Mouse (Mus musculus) left cerebral cortex, adult 2 months (tissue): ENCODE measurements around the gene Trmt10a. TPM values are rescaled to one million over a fixed set of nuclear protein-coding genes. Genes with fewer than 3 reads are reported as not detected.

Experiments
- DNase-seq, 2 experiments: peaks; one replicate each; pipeline ENCODE4 v3.0.0; 2021 to 2022; ENCODE audit warnings: low spot score in 2 of 2, mixed read lengths in 1 of 2; ENCODE audit errors: extremely low spot score in 1 of 2
- H3K27ac ChIP-seq: fragments of 200-600 bp; 2 replicates; pipeline ENCODE4 v1.8.1; 2022
- H3K4me3 ChIP-seq: fragments of 200-600 bp; 2 replicates; pipeline ENCODE4 v1.8.1; 2022
- CTCF ChIP-seq: fragments of 200-600 bp; IDR thresholded peaks from 2 replicates; pipeline ENCODE4 v1.8.1; 2022; ENCODE audit warnings: antibody characterized with exemption, mild to moderate bottlenecking, moderate library complexity
- intact Hi-C: fragments of 180-260 bp; cut with DNase I; formaldehyde crosslinking; loops from one replicate; pipeline ENCODE4 v1.15.1; 2025
- total RNA-seq, 2 experiments: library from RNA; stranded (reverse); gene quantifications; 2 replicates each; pipeline ENCODE4 v1.2.3; 2021

Gene Trmt10a
- total RNA-seq, 2 experiments from 2014 or later = 5.8 to 6.2 TPM

DNA sequence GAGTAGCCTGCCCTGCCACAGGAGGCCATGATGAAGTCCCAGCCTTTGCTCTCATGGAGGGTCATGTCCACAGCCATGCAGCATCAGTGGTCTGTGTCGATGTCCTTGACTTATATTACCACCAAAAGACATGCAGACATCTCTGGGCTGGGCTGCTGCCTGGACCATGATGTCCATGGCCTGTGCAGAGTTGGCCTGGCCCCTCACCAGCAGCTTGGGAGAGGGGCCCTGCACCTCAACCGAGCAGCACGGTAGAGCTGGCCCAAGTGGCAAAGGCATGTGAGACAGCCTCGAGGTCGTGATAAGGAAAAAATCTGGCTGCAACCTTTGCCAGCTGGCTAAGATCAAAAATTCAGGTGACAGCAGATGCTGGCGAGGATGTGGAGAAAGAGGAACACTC is 3.6 kb upstream of the Trmt10a start:
- no peak overlapping the region for H3K27ac ChIP-seq
- TF ChIP-seq CTCF = no peak
- intact Hi-C loops = no loop called here
- H3K4me3 ChIP-seq = no peak overlapping the region
- no peak for DNase-seq

DNA sequence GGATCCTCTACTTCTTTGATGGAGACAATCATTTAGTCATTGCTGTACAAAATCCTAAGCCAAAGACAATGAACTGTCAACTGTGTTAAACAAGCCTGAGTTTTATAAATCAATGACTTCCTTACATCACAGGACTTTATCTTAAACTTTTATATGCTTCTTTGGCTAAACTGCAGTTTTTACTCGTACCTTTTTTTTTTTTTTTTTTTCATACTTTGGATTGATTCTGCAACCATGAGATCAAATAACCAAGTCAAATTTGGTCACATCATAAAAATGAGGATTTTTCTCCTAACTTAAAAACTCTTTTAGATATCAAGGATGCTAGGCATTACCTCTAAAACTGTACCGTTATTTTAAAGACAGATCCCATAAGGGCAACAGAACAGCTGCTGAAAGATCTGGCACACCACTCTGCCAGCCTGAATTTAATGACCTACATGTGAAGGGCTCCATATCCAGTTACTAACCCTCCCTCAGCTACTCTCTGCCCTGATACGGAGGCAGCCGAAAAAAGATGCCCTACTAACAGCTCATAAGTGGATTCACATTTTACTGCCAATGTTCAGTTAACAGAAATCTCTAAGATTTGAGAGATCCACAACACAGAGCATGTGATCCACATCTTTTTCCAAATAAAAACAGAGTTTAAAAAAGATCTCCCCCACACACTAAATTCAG is 1.1 kb upstream of the Trmt10a start:
- peak overlapping the region; percentile 99 for H3K27ac ChIP-seq
- peak overlapping the region; percentile 65 for H3K4me3 ChIP-seq
- intact Hi-C loops = loop anchor here (2.0 kb wide), 1 partner anchor 223 kb away; the partner anchor contains the start of gene Lamtor3
- DNase-seq = no peak
- no peak for TF ChIP-seq CTCF

DNA sequence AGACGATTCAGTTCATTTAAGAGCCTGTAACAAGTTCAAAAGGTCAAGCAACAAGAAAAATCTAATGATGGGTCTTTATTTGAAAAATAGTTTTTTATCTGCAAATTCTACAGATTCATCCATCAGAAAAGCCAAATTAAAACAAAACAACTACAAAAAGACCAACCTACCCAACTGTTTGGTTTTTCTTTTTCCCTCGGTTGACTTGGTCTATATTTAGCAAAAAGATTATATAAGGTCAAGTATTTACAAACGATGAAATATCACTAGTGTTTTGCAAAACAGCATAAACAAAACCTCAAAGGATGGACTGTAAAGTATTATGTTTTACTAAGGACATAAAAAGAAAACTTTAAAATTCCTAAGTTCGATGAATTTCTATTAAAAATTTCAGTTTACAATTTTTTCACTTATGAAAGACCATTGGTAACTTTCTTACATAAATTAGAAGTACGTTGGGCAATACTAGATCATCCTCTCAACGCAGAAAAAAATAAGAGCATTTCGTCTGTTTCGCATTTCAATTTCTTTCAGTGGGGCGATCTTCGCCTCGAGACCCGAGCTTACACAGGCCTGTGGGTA is 424 bp upstream of the Trmt10a start:
- Histone ChIP-seq H3K27ac (peak overlapping the region; percentile 99), H3K4me3 (peak overlapping the region; percentile 65)
- no peak for TF ChIP-seq CTCF
- intact Hi-C loops = loop anchor here (1.0 to 2.0 kb wide), 2 partner anchors 78 to 224 kb away; partner anchors contain the start of genes 1110002E22Rik and Lamtor3
- no peak for DNase-seq

DNA sequence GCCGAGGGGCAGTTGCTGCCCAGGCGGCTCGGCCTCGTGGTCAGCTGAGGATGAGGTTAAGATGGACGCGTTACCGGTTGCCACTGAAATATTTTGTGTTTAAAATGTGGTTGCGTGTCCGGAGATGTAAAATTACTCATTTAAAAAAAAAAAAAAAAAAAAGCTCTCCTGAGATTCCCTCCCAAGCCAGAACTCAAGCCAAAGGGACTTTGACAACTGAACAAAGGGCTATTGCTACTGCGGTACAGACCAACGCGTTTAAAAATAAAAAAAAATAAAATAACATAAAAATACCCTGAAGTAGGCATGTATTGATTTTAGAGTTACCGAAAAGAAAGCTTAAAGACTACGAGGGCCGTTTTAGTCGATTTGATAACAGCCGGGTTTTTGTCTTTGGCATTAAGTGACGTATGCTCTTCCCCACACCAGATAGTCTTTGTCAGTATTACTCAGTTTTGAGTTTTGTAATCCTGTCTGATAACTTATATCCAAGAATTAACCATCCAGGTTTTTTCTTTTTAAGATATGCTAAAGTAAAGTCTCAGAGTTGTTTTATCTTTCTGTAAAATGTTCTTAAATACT is 903 bp downstream of the Trmt10a start:
- no peak for TF ChIP-seq CTCF

DNA sequence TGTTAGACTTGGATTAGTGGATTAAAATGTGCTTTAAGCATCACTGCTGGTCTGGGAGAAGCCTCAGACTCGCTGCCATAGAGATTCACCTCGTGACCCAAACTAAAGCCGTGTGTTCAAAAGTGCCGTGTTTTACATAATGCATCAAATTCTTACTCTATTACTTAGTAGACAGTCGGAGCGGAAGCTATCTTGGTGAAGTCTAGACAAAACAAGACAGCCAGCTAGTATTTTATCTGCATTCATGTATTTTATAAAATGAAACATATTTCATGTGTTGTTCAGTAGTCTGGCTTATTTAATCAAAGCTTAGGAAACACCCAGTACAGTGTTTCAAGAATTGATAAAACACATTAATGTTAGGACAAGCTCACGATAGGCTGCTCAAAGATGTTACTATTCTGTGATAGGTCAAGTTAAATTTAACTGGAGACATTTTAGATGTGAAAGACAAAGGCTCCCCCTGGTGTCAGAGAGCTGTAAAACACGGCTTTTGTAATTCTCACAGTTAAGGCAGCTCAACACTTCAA is 1.5 kb downstream of the Trmt10a start, which contains the start of gene Mttp:
TSS of gene Mttp (minus strand) at position 327 of the 530 bp plus-strand sequence.
- Histone ChIP-seq H3K27ac (peak within 1 kb of the TSS; percentile 99), H3K4me3 (peak within 1 kb of the TSS; percentile 65)
- peak; percentile 76 to 80 for DNase-seq
- intact Hi-C loops = loop anchor here (1.0 to 5.0 kb wide), 4 partner anchors 153 to 366 kb away; partner anchors contain the start of gene Dnajb14
- peak; percentile 92 for TF ChIP-seq CTCF

More for the DNA sequence above, 903 bp downstream of the Trmt10a start:
- Histone ChIP-seq H3K4me3 (peak overlapping the region; percentile 65), H3K27ac (peak overlapping the region; percentile 99)
- intact Hi-C loops = loop anchor here (1.0 to 2.0 kb wide), 3 partner anchors 153 to 365 kb away; partner anchors contain the start of gene Dnajb14
- no peak for DNase-seq

DNA sequence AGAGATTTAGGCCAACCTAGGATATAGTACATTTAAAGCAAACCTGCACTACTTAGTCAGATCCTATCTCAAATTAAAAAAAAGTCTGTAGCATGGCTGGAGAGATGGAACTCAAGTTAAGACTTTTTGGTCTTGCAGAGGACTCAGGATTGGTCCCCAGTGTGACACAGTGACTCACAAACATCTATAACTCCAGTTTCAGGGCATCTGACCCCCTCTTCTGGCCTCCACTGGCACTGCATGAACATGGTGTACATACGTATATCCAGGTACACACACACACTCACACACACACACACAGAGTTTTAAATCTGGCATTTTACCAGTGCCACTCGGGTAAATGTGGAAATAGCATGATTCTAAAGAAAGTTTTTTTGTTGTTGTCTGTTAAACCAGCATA is 5.6 kb downstream of the Trmt10a start:
- DNase-seq = no peak
- TF ChIP-seq CTCF = no peak
- Histone ChIP-seq H3K4me3 (no peak overlapping the region), H3K27ac (no peak overlapping the region)
- intact Hi-C loops = loop anchor here (5.0 kb wide), 1 partner anchor 212 kb away; no protein-coding TSS in a partner anchor

DNA sequence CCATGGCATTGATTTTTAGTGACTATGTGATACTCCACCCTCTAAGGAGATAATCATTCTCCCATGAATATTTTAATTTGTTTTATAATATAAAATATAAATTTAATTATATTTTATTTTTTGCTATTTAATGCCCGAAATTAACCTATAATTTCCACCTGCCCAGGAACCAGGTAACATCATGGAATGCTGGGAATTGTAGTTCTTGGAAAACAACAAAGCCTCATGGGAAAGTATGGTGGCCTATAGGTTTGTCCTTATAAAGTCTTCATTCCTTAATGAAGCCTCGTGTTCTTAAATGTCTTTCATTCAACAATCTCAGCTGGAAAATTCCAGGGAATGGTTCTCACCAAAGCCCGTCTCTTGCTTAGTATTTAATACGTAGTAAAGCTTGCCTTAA is 11.8 kb downstream of the Trmt10a start:
- no peak overlapping the region for H3K4me3 ChIP-seq
- intact Hi-C loops = no loop called here
- no peak for DNase-seq
- H3K27ac ChIP-seq = no peak overlapping the region
- TF ChIP-seq CTCF = no peak

DNA sequence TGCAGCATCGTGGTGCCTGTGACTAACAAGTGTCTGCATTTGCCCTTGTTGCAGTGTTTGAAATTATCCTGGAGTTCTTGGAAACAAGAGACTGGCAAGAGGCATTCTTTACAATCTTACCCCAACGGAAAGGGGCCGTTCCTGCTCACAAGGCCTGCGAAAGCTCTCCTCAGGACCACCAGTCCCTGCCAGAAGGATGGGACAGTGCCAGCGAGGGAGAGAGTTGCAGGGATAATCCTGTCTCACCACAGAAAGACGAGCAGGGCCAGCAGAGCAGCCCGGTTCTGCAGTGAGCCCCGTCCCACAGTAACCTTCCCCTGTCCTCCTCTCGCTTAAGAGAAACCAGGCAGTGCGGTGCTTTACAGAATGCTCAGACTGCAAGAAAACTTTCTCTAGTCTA is 13.4 kb downstream of the Trmt10a start:
- no peak for TF ChIP-seq CTCF
- intact Hi-C loops = no loop called here
- Histone ChIP-seq H3K4me3 (no peak overlapping the region), H3K27ac (no peak overlapping the region)
- no peak for DNase-seq

DNA sequence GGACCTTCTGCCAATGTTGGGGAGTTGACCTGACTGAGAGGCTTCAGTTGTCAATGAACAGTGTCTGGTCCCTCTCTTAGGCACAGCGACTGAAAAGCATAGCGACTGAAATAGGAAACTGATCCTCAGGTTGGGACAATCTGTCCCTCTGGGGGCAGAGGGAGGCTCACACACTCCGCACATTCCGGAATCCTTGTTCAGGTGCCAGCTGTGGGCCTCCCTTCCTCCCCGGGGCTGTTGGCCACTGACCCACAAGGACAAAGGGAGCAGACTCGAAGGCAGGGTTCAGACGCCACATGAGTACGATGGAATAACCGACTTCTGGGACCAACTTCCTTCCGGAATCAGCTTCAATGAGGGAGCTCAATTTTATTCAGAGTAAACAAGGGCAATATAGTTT is 18.4 kb downstream of the Trmt10a start:
- H3K4me3 ChIP-seq = no peak overlapping the region
- no peak for TF ChIP-seq CTCF
- H3K27ac ChIP-seq = no peak overlapping the region
- DNase-seq = no peak
- intact Hi-C loops = no loop called here

DNA sequence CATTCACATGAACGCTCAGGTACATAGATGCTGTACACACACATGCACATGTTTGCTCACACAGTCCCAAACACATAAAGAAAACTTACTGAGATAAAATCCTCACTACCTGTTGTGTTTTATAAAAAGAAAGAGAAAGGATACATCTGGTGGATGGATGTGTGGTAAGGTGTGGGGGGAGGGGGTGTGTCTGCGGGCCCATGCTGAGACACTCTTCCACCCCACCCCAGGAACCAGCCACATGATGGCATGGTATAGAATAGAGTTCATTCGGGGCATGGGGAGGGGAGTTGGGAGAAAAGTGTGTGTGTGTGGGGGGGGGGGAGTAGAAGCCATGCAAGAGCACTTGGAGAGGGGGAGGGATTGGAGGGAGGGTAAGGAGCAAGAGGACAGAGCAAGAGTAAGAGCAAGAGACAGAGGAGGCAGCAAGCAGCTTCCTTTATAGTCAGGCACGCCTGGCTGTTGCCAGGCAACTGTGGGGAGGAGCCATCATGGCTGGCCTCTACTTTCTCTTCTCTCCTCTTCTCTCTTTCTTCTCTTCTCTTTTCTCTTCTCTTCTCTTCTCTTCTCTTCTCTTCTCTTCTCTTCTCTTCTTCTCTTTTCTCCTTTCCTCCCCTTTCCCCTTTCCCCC is 19.4 kb downstream of the Trmt10a start:
- no peak overlapping the region for H3K4me3 ChIP-seq
- no peak overlapping the region for H3K27ac ChIP-seq
- no peak for DNase-seq
- no peak for TF ChIP-seq CTCF
- intact Hi-C loops = no loop called here

DNA sequence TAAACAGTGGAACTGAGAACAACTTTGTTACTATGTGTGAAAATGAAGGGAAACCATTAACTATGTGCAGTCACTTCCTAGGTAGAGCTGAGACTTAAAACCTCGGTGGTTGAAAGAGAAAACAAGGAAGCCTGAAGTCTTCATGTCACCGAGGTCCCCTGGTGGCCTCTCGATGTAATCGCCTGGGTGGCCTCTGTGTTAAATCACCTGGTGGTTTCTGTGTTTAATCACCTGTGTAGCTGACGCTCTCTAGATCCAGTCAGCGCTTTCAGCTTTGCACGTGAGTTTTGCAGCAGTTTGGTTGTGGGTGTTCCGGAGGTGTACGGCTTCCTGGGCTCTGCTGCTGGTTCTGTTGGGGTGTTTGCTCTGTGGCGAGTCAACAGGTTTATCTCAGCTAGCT is 30.0 kb downstream of the Trmt10a start:
- H3K27ac ChIP-seq = no peak overlapping the region
- DNase-seq = no peak
- H3K4me3 ChIP-seq = no peak overlapping the region
- peak; percentile 20 for TF ChIP-seq CTCF
- intact Hi-C loops = no loop called here
